Mouse (Mus musculus) cerebellum, adult 2 months (tissue): ENCODE measurements around the gene Vax1.

Source experiments
- CTCF ChIP-seq: fragments of 200-500 bp; IDR thresholded peaks from 2 replicates; pipeline ENCODE4 v1.5.1; 2011; ENCODE audit warnings: low read depth, mild to moderate bottlenecking, control low read depth, low read length, moderate library complexity, borderline replicate concordance; ENCODE audit not compliant: insufficient read depth
- POLR2A ChIP-seq: fragments of 200-500 bp; IDR thresholded peaks from 2 replicates; pipeline ENCODE4 v1.6.1; 2011; ENCODE audit warnings: low read length, control low read depth, borderline replicate concordance; ENCODE audit not compliant: insufficient read depth

DNA sequence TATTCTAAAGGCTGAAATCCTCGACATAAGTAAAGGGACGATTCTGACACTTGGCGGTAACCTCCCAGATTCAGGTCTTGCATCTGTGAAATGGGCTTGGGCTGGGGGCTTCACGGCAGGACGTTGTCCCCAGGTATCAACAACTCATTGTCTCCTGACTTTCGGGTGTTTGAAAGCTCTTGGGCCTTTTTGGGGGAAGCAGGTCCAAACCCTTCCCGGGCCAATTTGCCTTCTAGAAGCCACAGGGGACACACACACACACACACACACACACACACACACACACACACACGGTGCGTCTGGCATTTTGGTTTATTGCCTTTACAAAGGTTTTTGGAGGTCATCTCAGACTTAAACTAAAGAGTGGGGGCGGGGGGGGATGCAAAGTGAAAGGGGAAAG, 23.6 kb upstream of the Vax1 start:
- TF ChIP-seq POLR2A = no peak
- no peak for TF ChIP-seq CTCF
